Mouse (Mus musculus) layer of hippocampus, adult 9-11 months (tissue): ENCODE data around the gene Snx8.
"Not testable (repeated sequence)": the region's sequence is repeated elsewhere in the genome, so short reads cannot be mapped to it uniquely, and the experiment has no call there.

Source experiments
- DNase-seq: peaks from one replicate; pipeline ENCODE4 v3.0.0; 2022

The Snx8 gene

GRCm38 (mm10) chr5:140383559-140383958 lies 5.5 kb downstream of the Snx8 start:
- DNase-seq: no peak

DNA sequence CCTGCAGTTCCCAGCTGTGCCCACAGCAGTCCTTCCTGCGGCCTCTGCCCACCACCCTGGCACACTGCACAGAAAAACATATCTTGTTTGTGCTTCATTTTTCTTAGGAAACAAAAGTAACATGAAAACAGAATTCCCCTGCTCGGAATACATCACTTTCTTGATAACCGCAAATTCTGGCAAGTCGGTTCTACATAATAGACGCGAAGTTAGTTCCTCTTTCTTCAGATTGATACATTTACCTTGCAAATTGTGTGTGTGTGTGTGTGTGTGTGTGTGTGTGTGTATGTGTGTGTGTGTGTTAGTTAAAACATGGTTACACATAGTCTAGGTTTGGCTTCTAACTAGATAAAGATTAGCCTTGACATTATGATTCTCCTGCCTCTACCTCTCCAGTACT lies 6.4 kb downstream of the Snx8 start:
- no peak for DNase-seq

DNA sequence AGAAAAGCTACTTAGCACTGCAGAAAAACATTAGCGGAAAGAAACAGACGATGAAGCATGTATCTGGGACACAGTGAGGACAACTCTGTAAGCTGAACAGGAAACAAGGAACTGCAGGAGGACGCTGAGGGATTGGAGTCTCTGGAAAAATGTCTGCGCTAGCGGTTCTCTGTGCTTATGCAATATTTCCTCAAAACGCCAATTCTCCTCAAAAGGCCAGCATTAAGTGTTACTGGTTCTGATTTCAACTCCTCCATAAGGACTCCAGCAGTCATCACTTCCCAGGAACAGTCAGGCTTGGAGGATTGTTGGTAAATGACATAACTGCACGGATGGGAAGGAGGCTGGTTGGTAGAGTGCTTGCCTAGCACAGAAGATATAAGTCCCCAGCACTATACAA lies 7.9 kb downstream of the Snx8 start:
- no peak for DNase-seq

- no peak for DNase-seq
Measured at GRCm38 (mm10) chr5:140379299-140379698, 9.8 kb downstream of the Snx8 start.

DNA sequence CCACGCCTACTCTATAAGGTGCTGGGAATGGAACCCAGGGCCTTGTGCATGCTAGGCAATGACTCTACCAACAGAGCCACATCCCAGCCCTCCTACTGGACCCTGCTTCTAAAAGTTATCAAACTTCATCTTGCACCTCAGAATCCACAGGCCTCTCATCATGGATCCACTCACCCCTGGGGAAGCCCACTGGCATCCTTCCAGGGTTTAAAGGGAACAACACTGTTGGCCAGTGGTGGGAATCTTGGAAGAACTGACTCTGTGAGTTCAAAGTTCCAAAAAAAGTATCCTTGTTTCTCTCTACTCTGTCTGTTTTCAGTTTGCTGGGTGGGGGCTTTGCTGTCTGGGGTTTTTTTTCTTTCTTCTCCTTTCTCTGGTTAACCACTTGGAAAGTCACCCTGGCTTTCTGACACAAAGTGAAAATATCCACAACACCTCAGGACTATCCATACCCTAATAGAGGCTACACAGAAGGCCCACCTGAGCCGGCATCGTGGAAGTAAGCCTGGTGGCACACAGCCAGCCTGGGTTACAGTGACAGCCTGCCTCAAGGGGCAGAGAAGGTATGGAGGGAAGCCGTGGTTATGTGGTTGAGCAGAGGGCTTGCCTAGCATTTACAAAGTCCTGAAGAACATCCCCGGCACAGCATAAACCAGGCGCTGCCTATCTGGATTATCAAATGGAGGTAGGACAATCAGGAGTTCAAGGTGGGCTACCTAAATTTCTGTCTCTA lies 10.8 kb downstream of the Snx8 start:
- DNase-seq: no peak

GRCm38 (mm10) chr5:140375249-140375829 lies 13.7 kb downstream of the Snx8 start:
- DNase-seq: no peak

DNA sequence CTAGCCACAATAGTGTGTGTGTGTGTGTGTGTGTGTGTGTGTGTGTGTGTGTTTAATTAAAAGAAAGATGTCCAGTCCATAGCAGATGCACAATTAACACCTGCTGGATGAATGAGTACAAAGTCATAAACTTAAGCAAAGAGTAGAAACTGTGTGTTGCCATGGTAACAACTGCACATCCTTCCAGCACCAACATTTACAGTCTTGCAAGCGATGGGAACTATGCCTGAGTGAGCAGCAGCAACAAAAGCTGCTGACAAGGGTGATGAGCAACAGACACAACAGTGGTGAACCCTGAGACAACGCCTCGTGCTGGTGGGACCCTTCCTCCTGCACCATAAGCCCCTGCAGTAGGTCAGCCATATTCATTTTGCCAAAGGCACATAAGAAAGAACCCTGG lies 14.8 kb downstream of the Snx8 start:
- no peak for DNase-seq

- DNase-seq: no peak
Measured at GRCm38 (mm10) chr5:140373711-140374110, 15.4 kb downstream of the Snx8 start.

- peak; percentile 78 for DNase-seq
Measured at GRCm38 (mm10) chr5:140371671-140372070, 17.4 kb downstream of the Snx8 start.

- no peak for DNase-seq
Measured at GRCm38 (mm10) chr5:140370446-140371254, 18.4 kb downstream of the Snx8 start.

DNA sequence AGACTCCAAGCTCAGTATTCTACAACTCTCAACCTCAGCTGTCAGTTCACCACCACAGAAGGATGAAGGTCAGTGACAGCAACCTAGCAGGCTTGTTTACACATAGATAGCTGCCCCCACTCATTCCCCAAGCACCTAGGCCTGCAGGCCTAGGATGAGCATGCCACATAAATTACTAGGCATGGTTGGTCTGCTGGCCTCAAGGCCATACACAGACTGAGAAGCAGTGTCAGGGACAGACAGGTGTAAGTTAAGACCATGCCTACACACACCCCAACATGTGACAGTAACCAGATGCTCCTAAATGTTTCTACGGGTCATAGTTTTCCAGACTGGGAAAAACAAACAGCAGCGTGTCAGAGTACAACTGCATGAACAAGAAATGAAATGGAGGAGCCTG lies 19.6 kb downstream of the Snx8 start:
- no peak for DNase-seq

DNA sequence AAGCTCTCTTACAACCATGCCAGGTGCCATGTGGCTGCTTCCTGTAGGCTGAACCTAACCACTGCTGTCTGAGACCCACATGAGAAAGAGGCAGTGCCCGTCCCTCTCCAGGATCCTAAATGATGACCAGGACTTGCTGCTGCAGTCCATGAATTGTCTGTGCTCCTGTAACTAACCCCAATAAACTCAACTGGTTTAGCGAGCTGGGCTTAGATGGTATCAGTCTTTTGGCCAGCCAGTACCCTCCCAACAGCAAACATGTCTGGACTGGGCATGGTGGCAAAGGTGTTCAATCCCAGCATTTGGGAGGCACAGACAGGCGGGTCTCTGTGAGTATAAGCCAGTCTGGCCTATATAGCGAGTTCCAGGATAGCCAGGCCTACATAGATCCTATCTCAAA lies 20.1 kb downstream of the Snx8 start:
- no peak for DNase-seq

GRCm38 (mm10) chr5:140368126-140368525 lies 20.9 kb downstream of the Snx8 start:
- DNase-seq: not testable (repeated sequence)

DNA sequence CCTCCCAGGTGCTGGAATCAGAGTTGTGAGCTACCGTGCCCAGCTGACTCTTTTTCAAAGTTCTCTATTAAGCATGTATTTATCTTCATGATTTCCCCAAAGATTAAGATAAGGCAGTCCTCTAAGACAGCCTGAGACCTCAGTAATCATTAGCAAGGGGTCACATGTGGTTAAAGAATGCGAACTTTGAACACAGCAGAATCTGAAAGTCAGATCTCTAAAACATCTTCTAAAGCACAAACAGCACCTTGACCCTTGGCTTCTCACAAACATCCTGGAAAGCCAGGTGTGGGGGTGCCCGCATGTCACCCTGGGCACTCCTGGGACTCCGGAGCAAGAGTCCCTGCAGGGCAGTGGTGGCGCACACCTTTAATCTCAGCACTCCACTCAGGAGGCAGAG lies 24.6 kb downstream of the Snx8 start:
- no peak for DNase-seq

DNA sequence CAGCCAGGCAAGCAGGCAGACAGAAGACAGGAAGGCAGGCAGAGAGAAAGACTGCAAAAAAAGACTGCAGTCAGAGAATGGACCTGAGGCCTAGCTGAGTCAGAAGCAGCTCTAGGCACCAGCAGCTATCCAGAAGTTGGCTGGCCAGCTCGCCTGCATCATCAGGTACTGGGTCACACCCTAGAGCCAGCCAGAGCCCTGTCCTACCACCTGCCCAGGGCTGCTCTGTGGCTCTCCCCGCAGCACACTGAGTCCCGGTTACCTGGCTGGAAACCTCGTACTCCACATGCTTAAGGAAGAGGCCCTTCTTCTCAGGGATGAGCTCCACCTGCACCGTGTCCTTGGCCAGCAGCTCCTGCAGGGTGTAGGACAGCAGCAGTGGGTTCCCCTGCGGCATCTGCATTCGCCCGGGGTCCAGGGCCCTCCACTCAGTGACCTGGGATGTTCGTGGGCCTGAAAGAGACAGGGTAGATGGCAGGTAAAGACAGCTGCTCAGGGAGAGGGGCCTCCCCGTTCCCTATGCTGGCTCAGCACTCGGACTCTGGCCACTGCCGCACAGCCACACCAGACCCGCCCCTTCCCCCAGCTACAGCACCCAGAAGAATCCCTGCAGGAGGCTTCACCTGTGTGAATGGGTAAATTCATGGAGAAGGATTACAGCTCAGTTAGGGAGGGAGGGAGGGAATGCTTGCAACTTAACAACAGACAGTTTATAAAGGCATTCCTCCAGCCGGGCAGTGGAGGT lies 29.0 kb downstream of the Snx8 start:
- no peak for DNase-seq

DNA sequence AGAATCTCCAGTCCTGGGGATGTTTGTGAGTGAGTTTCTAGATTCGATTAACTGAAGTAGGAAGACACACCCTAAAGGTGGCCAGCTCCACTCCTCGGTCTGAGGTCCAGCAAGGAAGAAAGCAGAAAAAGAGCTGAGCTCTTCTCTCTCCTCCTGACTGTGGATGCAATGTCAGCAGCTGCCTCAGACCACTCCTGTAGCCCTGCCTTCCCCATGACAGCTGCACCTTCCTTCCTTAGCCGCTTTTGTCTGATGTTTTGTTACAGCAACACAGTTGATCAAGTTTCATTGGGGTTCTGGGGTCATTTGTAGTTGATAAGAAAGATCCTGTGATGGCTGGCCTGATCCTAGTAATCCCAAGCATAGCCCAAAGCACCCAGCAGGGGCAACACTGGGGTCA lies 31.6 kb downstream of the Snx8 start:
- DNase-seq: no peak

- DNase-seq: no peak
Measured at GRCm38 (mm10) chr5:140355934-140356333, 33.1 kb downstream of the Snx8 start.

DNA sequence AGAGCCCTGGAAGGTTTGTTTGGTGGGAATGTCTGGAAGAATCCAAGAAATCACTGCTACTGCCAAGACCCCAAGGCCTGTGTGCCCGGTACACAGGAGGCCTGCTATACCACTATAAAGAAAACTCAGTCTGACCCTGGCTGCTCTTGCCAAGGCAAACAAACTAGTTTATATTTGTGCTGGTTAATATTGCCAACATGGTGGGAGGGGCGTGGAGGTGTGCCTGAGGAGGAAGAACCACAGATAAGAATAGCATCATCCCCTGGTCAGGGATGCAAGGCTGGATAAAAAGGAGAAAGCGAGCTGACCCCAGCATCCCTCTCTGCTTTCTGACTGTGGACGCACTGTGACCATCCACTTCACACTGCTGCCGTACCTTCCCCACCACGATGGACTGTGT lies 36.7 kb downstream of the Snx8 start:
- no peak for DNase-seq

DNA sequence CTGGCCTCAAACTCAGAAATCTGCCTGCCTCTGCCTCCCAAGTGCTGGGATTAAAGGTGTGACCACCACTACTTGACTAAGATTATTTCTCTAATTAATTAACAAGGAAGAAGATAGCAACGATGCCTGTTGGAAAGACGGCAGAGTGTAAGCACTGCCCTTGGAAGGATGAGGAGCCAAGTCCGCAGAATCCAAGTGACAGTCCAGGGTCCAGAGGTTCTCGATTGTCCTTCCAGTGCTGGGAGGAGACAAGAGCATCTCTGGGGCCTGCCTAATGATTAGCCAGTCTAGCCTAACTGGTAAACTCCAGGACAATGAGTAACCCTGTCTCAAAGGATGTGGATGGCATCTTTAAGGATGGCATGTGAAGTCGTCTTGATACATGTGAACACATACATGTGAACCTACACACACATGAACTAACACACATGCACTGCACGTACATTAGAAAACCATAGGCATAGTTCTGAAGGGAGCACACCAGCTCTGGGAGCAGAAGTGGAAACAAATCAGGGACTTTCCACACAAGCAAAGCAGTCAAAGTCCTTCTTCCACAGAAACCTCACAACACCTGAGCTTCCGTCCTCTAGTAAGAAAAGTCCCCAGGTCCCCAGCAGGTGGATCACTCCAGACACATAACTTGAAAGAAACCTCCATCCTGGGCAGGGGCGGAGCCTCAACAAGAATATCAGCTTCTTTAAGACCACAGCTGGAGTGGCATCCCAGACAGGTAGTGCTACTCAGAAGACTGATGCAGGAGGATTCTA lies 38.1 kb downstream of the Snx8 start:
- DNase-seq: no peak

DNA sequence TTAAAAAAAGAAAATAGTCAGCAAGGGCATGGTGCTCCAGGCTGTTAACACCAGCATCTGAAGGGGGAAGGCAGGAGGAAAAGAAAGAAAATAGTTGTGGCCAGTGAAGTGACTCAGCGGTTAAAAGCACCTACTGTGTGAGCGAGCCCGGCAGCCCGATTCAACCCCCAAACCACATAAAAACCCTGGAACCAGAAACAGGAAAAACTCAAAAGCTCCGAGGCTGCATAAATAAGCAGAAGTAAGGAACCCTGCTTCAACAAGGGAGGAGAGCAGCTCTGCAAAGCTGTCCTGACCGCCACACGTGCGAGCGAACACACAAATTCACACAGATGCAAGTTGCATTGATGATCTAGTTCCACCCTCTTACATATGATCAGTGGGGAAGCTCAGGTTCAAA lies 39.2 kb downstream of the Snx8 start:
- DNase-seq: no peak

GRCm38 (mm10) chr5:140346050-140346449 lies 43.0 kb downstream of the Snx8 start:
- no peak for DNase-seq

DNA sequence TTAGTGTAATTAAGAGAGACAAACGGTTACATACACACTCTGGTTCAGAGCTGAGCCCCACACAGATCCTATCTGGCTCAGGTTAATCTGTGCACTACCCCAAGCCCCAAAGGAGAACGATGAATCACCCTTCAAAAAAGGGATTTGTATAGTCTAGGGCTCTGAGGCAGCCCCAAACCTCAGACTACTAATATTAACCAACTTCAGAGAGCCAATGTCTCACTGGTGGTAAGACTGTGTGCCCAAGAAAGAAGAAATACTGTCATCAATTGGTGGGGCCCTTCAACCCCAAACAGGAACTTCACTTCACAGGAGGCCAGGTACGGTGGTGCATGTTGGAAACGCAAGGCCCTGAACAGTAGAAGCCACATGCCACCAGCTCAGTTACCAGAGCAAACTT lies 43.8 kb downstream of the Snx8 start:
- DNase-seq: no peak

- DNase-seq: no peak
Measured at GRCm38 (mm10) chr5:140342880-140343279, 46.2 kb downstream of the Snx8 start.
